Mouse (Mus musculus): ENCODE data around the gene A930033H14Rik.

DNA sequence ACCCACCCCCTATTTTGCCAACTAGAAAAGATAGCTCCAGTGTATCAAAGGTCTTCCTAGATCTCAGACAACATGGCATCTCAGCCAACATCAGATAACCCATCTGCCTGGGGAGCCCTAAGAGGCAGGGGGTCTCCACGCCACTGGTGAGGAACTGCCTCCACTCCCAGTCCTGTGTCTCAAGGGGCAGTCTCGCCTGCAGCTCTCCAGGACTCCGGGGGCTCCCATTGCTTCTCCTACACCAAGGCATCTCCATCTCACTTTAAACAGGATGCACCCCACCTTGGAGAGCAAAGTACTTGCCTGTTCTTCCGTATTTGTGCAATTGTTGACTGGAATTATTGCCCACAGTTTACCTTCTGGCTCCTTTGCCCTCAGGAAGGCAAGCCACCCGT, 40.8 kb upstream of the A930033H14Rik start:
- TF ChIP-seq CTCF (IDR thresholded peaks at IDR 0.05 in 2 of 3, conservative IDR thresholded peaks at IDR 0.05 in 1 of 3; ENCODE audit: control insufficient read depth in 1 of 3, insufficient read depth in 1 of 3, low read depth in 2 of 3, low read length in 3 of 3, poor library complexity in 1 of 3, severe bottlenecking in 1 of 3) (no peak), EP300 (IDR thresholded peaks at IDR 0.05; ENCODE audit: low read depth in 1 of 2, low read length in 2 of 2) (no peak), HCFC1 (IDR thresholded peaks at IDR 0.05; ENCODE audit: low read depth, low read length) (no peak)

Measured in MEL (cell line).